Mouse (Mus musculus) midbrain, embryonic 14.5 days (tissue): ENCODE measurements around the gene Tmod4. TPM values are rescaled to one million over a fixed set of nuclear protein-coding genes. Genes with fewer than 3 reads are reported as not detected.
"Not testable (repeated sequence)": the region's sequence is repeated elsewhere in the genome, so short reads cannot be mapped to it uniquely, and the experiment has no call there.

Experiments
- ATAC-seq: fragments of 200-750 bp; cut with Nextera tagmentation; 2 replicates; pipeline ENCODE4 v1.8.0; 2017; ENCODE audit warnings: moderate number of reproducible peaks, moderate library complexity; ENCODE audit not compliant: low FRiP score, low TSS enrichment
- DNase-seq: peaks from one replicate; pipeline ENCODE4 v3.0.0-alpha.2; 2015
- H3K27ac ChIP-seq: fragments of 300-500 bp; sonication (generic); replicated peaks from 2 replicates; pipeline ENCODE4 v1.5.1; 2014; ENCODE audit warnings: mild to moderate bottlenecking, low read depth, low read length, moderate library complexity
- H3K27me3 ChIP-seq: fragments of 300-500 bp; sonication (generic); 2 replicates; pipeline ENCODE4 v1.6.1; 2014; ENCODE audit warnings: low read length, control low read depth, mixed read lengths; ENCODE audit not compliant: control insufficient read depth, insufficient read depth
- H3K36me3 ChIP-seq: fragments of 300-500 bp; sonication (generic); 2 replicates; pipeline ENCODE4 v1.6.1; 2014; ENCODE audit warnings: low read length, control low read depth; ENCODE audit not compliant: control insufficient read depth, insufficient read depth
- H3K4me1 ChIP-seq: fragments of 300-500 bp; sonication (generic); 2 replicates; pipeline ENCODE4 v1.6.1; 2014; ENCODE audit warnings: mild to moderate bottlenecking, antibody characterized with exemption, low read length, control low read depth; ENCODE audit not compliant: control insufficient read depth, insufficient read depth
- H3K4me2 ChIP-seq: fragments of 300-500 bp; sonication (generic); 2 replicates; pipeline ENCODE4 v1.6.1; 2014; ENCODE audit warnings: mild to moderate bottlenecking, low read length, moderate library complexity
- H3K4me3 ChIP-seq: fragments of 300-500 bp; sonication (generic); replicated peaks from 2 replicates; pipeline ENCODE4 v1.5.1; 2014; ENCODE audit warnings: low read depth, low read length
- H3K9ac ChIP-seq: fragments of 300-500 bp; sonication (generic); replicated peaks from 2 replicates; pipeline ENCODE4 v1.6.1; 2014; ENCODE audit warnings: mild to moderate bottlenecking, low read length, moderate library complexity
- H3K9me3 ChIP-seq: fragments of 300-500 bp; sonication (generic); 2 replicates; pipeline ENCODE4 v1.6.1; 2016; ENCODE audit warnings: low read length, control low read depth, mixed read lengths; ENCODE audit not compliant: control insufficient read depth
- WGBS: fragments of 180-500 bp; shearing (Covaris S2); extraction: QIAGEN DNeasy Blood & Tissue Kit; methylation state at CpG from one replicate; pipeline ENCODE4 v1.1.7; 2014; 5-methylcytosine and 5-hydroxymethylcytosine counted together
- polyA plus RNA-seq: library from polyadenylated mRNA; unstranded; fragments of >200 nt; fragmentation: Nextera tagmentation; extraction: Ambion mirVana; gene quantifications from 2 replicates; pipeline ENCODE4 v1.2.1, GENCODE M21; 2014

Gene Tmod4
- polyA plus RNA-seq, 1 experiment from 2014 or later: 0.49 TPM

DNA sequence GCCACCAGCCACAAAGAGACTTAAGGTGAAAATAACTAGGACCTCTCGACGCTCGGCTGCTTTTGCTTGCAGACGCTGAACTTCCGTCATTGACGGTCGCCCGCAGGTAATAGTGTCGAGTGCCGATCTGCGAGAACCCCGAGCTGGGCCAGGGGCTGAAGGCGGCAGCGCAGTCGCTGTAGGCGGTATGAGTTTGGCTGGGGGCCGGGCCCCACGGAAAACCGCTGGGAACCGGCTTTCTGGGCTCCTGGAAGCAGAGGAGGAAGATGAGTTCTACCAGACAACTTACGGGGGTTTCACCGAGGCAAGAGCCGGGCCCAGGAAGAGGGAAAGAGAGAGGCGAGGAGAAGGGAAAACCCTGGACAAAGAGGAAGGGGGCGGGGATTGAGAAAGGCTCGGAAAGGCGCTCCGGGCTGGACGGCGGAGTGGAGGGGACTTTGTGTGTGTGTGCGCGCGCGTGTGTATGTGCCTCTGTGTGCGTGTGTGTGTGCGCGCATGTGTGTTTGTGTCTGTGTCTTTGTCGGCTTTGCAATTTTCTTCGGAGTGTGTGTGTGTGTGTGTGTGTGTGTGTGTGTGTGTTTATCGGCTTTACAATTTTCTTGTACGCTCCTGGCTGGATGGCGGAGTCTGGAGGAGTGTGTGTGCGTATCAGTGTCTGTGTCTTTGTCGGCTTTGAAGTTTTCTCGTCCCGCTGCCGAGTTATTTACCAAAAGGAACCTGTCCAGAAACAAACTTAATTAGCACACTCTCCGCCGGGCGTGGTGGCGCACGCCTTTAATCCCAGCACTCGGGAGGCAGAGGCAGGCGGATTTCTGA, 13.2 kb upstream of the Tmod4 start, which contains the start of gene Vps72:
Gene Vps72, plus strand, starts transcription at position 112 of the 816 bp plus-strand sequence.
- peak within 1 kb of the TSS; percentile 49 for H3K4me2 ChIP-seq
- no peaks in the 10 kb centered on the region for H3K9me3 ChIP-seq
- H3K4me1 ChIP-seq: peaks cover 11% of the 10 kb centered on the region
- H3K36me3 ChIP-seq: peaks cover 20% of the 10 kb centered on the region
- peak within 1 kb of the TSS; percentile 88 for H3K4me3 ChIP-seq
- peak within 1 kb of the TSS; percentile 76 for H3K9ac ChIP-seq
- DNase-seq (peak; percentile 95), ATAC-seq (peak; percentile 76)
- H3K27ac ChIP-seq: peak within 1 kb of the TSS; percentile 96
- under 1% methylated on average over 54 of the region's 54 CpGs for WGBS
- no peaks in the 10 kb centered on the region for H3K27me3 ChIP-seq

GRCm38 (mm10) chr3:95112760-95113159, 11.5 kb upstream of the Tmod4 start:
- H3K9ac ChIP-seq: no peak overlapping the region
- no peak overlapping the region for H3K27ac ChIP-seq
- peaks cover 34% of the 10 kb centered on the region for H3K36me3 ChIP-seq
- ATAC-seq (no peak), DNase-seq (no peak)
- 95% methylated on average over 1 of the region's 1 CpGs for WGBS
- peaks cover 11% of the 10 kb centered on the region for H3K4me1 ChIP-seq
- no peak overlapping the region for H3K4me3 ChIP-seq
- H3K9me3 ChIP-seq: no peaks in the 10 kb centered on the region
- H3K27me3 ChIP-seq: no peaks in the 10 kb centered on the region
- peak overlapping the region; percentile 49; the same call in 1 of the 2 replicates for H3K4me2 ChIP-seq

DNA sequence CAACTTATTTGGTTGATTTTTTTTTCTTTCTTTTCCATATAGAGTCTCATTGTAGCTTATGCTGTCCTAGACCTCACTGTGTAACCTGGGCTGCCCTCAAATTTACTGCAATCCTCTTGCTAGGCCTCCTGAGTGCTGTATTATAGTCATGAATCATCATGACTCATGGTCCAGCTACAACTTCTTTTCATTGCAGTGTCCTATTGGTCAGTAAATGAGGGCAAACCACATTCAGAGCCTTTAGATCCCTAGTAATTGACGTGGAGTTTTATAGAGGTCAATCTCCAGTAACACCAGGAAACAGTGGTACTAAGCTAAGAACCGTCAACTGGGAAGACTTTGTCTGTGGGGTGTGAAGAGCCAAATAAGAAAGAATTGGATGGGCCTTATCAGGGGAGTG, 6.5 kb upstream of the Tmod4 start:
- Histone ChIP-seq H3K36me3 (peaks cover 83% of the 10 kb centered on the region), H3K4me3 (no peak overlapping the region), H3K4me1 (0 out of 2 replicates have a peak, but pooled peaks cover 1% of the 10 kb centered on the region), H3K4me2 (no peak overlapping the region), H3K27me3 (no peaks in the 10 kb centered on the region), H3K27ac (no peak overlapping the region), H3K9ac (no peak overlapping the region), H3K9me3 (no peaks in the 10 kb centered on the region)
- WGBS: 100% methylated on average over 2 of the region's 2 CpGs
- ATAC-seq (no peak), DNase-seq (no peak)

DNA sequence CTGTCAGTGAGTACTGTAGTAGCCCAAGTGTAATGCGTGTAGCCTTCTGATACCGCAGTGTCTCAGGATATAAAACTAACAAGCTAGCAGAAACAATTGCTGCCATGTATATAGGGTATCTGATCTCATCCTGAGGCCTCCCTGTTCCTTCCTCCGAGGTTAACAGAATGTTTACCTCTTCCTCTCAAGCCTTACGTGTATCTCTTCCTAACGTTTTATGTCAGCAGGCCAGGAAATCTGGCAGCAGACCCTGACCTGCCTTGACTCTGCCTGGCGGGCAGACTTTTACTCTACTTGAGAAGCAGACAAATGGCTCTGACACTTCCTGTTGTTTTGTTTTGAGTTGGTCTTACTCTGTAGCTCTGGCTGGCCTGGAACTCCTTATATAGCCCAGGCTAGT, 2.7 kb upstream of the Tmod4 start:
- ATAC-seq (no peak), DNase-seq (no peak)
- Histone ChIP-seq H3K4me2 (no peak overlapping the region), H3K4me1 (no peaks in the 10 kb centered on the region), H3K27ac (0 out of 2 replicates have a peak overlapping the region, but pooled peaks have one; percentile 37), H3K4me3 (no peak overlapping the region), H3K27me3 (no peaks in the 10 kb centered on the region), H3K9ac (no peak overlapping the region), H3K9me3 (no peaks in the 10 kb centered on the region), H3K36me3 (peaks cover 65% of the 10 kb centered on the region)
- WGBS: 89% methylated on average over 6 of the region's 6 CpGs

DNA sequence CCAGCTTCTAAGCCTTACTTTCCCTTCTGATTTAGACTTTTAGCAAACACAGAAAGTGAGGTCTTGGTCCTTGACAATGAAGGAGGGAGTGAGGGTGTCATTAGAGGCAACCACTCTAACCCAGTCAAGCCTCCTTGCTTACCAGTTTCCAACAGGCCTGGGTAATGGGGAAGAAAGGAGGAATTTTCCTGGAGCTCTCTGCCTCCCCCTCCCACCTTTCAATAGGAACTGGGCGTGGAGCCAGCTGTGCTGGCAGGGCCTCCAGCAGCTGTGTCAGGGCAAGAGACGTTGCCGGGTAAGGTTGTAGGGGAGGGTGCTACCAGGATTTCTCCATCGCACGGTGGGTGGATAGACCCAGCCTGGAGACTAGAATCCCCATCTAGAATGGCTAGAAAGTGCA, 696 bp downstream of the Tmod4 start:
- ATAC-seq (peak; percentile 31; the same call in 1 of the 2 replicates), DNase-seq (peak; percentile 63)
- Histone ChIP-seq H3K27me3 (no peaks in the 10 kb centered on the region), H3K4me2 (no peak overlapping the region), H3K36me3 (peaks cover 42% of the 10 kb centered on the region), H3K4me3 (no peak overlapping the region), H3K9me3 (no peaks in the 10 kb centered on the region), H3K9ac (no peak overlapping the region), H3K4me1 (no peaks in the 10 kb centered on the region), H3K27ac (no peak overlapping the region)
- 41% methylated on average over 5 of the region's 5 CpGs for WGBS

GRCm38 (mm10) chr3:95129226-95129651, 5.0 kb downstream of the Tmod4 start:
- Histone ChIP-seq H3K4me2 (no peak overlapping the region), H3K27ac (no peak overlapping the region), H3K9ac (no peak overlapping the region), H3K4me1 (peaks cover 6% of the 10 kb centered on the region), H3K36me3 (peaks cover 23% of the 10 kb centered on the region), H3K4me3 (no peak overlapping the region), H3K27me3 (no peaks in the 10 kb centered on the region), H3K9me3 (no peaks in the 10 kb centered on the region)
- DNase-seq: no peak
- WGBS: 54% methylated on average over 6 of the region's 6 CpGs
- no peak for ATAC-seq

DNA sequence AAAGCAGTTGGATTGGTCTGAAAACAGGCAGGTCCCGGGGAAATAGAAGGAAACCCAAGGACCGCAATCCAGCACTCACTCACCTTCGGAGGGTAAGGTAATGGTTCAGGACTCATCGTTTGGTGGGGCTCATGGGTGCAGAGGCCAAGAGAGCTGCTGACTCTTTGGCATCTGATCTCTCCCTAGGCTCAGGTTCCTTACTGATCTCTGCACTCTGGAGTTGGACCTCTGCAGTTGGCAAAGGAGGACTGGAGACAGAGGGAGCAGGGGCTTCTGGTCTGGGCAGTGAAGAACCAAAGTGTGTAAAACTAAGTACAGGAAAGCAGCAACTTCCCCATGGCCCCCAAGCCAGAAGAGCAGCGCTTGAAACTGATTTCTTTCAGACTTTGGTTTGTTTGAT, 5.8 kb downstream of the Tmod4 start:
- H3K36me3 ChIP-seq: peaks cover 23% of the 10 kb centered on the region
- H3K4me2 ChIP-seq: no peak overlapping the region
- no peaks in the 10 kb centered on the region for H3K9me3 ChIP-seq
- H3K4me3 ChIP-seq: no peak overlapping the region
- 89% methylated on average over 5 of the region's 5 CpGs for WGBS
- DNase-seq (no peak), ATAC-seq (no peak)
- H3K9ac ChIP-seq: no peak overlapping the region
- H3K27me3 ChIP-seq: no peaks in the 10 kb centered on the region
- peaks cover 9% of the 10 kb centered on the region for H3K4me1 ChIP-seq
- no peak overlapping the region for H3K27ac ChIP-seq

- 86% methylated on average over 2 of the region's 2 CpGs for WGBS
- not testable (repeated sequence) for H3K9me3 ChIP-seq, H3K4me3 ChIP-seq, H3K27ac ChIP-seq, ATAC-seq, DNase-seq, H3K9ac ChIP-seq, H3K27me3 ChIP-seq
- Histone ChIP-seq H3K4me1 (peaks cover 17% of the 10 kb centered on the region), H3K36me3 (peaks cover 23% of the 10 kb centered on the region), H3K4me2 (peak overlapping the region; percentile 73; the same call in 1 of the 2 replicates)
These were observed 8.1 kb downstream of the Tmod4 start for GRCm38 (mm10) chr3:95132389-95132788.

GRCm38 (mm10) chr3:95133176-95133575, 8.9 kb downstream of the Tmod4 start:
- H3K36me3 ChIP-seq: peaks cover 26% of the 10 kb centered on the region
- no peaks in the 10 kb centered on the region for H3K27me3 ChIP-seq

More at GRCm38 (mm10) chr3:95133176-95133575, 8.9 kb downstream of the Tmod4 start:
- Histone ChIP-seq H3K9me3 (no peaks in the 10 kb centered on the region), H3K9ac (peak overlapping the region; percentile 59), H3K4me1 (peaks cover 17% of the 10 kb centered on the region), H3K27ac (peak overlapping the region; percentile 62; the same call in 1 of the 2 replicates), H3K4me2 (peak overlapping the region; percentile 73), H3K4me3 (peak overlapping the region; percentile 52)
- ATAC-seq (no peak), DNase-seq (no peak)
- 61% methylated on average over 11 of the region's 11 CpGs for WGBS
